Mouse (Mus musculus): ENCODE results near the gene Gm49486. TPM values are rescaled to one million over a fixed set of nuclear protein-coding genes. Genes with fewer than 3 reads are reported as not detected.

The Gm49486 gene
- polyA plus RNA-seq, 1 experiment from 2014 or later = 0.35 TPM

DNA sequence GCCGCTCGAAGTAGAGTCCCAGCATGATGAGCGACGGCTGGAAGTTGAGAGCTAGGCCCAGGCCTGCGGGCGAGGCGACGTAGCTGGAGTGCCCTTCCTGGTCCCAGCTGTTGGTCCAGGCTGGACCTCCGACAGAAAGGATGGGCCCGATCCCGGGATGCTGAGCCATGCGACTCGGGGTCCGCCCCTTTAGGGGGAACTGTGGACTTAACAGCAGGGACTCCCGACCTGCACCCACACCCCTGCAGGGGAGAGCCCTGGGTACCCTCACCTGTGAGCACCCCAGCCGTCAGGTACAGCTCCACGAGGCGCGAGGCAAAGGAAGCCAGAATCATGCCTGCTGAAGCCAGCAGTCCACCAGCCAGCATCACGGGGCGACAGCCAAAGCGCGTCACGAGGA lies 23.4 kb downstream of the Gm49486 start:
- WGBS = 28% methylated on average over 24 of the region's 24 CpGs
- peak overlapping the region; percentile 76 for H3K4me2 ChIP-seq

DNA sequence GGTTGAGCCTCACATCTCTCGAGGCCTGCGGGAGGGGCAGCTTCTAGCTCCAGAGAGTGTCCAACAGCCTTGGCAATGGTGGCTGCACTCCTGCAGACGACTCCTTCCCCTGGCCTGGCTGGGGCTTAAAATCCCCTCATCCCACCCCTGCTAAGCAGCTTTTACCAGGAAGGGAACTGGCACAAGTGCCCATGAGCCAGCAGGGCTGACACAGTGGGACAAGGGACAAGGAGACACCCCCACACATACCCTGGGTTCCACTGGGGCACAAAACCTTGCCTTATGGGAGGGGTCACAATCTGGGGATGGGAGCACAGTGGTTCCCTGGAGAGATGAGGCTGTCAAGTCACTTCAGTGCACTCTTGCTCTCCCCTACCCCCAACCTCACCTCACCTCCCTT lies 25.5 kb downstream of the Gm49486 start, which contains the start of gene Slc16a8:
TSS of gene Slc16a8 (minus strand) at position 101 of the 400 bp plus-strand sequence.
- ATAC-seq (ENCODE audit: extremely low read depth, insufficient number of reproducible peaks, low FRiP score, low TSS enrichment) = no peak
- Histone ChIP-seq H3K9ac (no peak within 1 kb of the TSS), H3K4me3 (no peak within 1 kb of the TSS), H3K9me3 (no peaks in the 10 kb centered on the region), H3K36me3 (peaks cover under 1% of the 10 kb centered on the region), H3K27me3 (replicated peaks) (peaks cover 65% of the 10 kb centered on the region), H3K4me1 (peaks cover 18% of the 10 kb centered on the region), H3K27ac (replicated peaks) (no peak within 1 kb of the TSS), H3K4me2 (no peak within 1 kb of the TSS)
- 21% methylated on average over 3 of the region's 3 CpGs for WGBS

More for the DNA sequence above, 23.4 kb downstream of the Gm49486 start:
- H3K9ac ChIP-seq = peak overlapping the region; percentile 85
- peak overlapping the region; percentile 48 for H3K4me3 ChIP-seq
- H3K27me3 ChIP-seq (replicated peaks) = peaks cover 56% of the 10 kb centered on the region
- peaks cover 18% of the 10 kb centered on the region for H3K4me1 ChIP-seq
- no peak for ATAC-seq (ENCODE audit: extremely low read depth, insufficient number of reproducible peaks, low FRiP score, low TSS enrichment)
- H3K36me3 ChIP-seq = peaks cover 19% of the 10 kb centered on the region
- H3K9me3 ChIP-seq = no peaks in the 10 kb centered on the region
- H3K27ac ChIP-seq (replicated peaks) = no peak overlapping the region

DNA sequence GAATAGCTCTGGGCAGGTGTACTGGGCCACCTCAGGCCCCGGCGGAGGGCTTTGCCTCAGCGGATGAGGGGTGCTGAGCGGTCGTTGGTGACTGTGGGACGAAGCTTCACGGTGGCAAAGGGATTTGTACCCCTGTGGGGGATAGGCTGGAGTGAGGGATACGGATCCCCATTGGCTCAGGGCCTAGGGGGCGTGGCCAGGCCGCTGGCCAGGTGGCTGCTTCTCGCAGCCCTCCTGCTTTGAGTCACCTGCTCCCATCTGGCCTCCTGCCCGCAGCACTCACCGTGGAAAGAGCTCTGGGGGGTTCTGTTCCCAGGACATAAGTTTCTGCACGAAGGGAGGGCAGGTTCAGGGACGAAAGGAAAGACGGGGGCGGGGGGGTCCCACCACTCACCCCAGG lies 29.3 kb downstream of the Gm49486 start:
- Histone ChIP-seq H3K4me3 (no peak overlapping the region), H3K4me1 (peaks cover 26% of the 10 kb centered on the region), H3K9me3 (no peaks in the 10 kb centered on the region), H3K27ac (replicated peaks) (no peak overlapping the region), H3K36me3 (no peaks in the 10 kb centered on the region), H3K27me3 (replicated peaks) (peaks cover 69% of the 10 kb centered on the region), H3K4me2 (no peak overlapping the region), H3K9ac (no peak overlapping the region)
- ATAC-seq (ENCODE audit: extremely low read depth, insufficient number of reproducible peaks, low FRiP score, low TSS enrichment) = no peak
- WGBS = 34% methylated on average over 17 of the region's 17 CpGs

DNA sequence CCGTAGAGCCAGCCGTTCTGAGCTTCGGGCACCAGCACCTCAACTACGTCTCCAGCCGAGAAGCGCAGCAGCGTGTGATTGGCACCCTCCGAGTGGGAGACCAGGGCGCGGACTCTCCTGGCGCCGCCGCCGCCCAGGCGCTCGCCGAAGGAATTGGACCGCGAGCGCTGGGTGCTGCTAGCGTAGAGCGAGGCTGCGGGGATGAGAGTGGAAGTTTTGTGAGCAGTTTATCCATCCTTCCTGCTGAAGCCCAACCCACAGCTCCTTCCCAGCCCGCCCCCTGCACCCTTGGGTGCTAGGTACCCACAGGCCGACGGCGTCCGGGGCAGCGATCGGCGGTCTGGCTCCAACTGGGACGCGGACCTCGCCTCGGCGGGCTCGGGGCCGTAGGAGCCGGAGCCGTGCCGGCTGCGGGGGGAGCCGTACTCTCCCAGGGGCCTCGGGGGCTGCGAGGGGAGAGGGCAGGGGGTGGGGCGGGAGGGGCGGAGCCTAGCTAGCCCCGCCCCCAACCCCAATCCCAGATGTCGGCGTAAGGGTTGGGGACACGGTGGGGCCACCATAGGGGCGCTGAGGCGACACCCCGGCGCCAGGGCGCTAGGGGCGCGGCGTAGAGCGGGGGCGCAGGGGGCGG lies 32.0 kb downstream of the Gm49486 start:
- Histone ChIP-seq H3K4me1 (peaks cover 20% of the 10 kb centered on the region), H3K36me3 (no peaks in the 10 kb centered on the region), H3K27ac (replicated peaks) (peak overlapping the region; percentile 60), H3K27me3 (replicated peaks) (peaks cover 69% of the 10 kb centered on the region), H3K4me3 (peak overlapping the region; percentile 72), H3K4me2 (peak overlapping the region; percentile 98), H3K9me3 (no peaks in the 10 kb centered on the region), H3K9ac (peak overlapping the region; percentile 86)
- WGBS = 2% methylated on average over 53 of the region's 62 CpGs
- peak; percentile 49; the same call in 1 of the 2 replicates for ATAC-seq (ENCODE audit: extremely low read depth, insufficient number of reproducible peaks, low FRiP score, low TSS enrichment)

DNA sequence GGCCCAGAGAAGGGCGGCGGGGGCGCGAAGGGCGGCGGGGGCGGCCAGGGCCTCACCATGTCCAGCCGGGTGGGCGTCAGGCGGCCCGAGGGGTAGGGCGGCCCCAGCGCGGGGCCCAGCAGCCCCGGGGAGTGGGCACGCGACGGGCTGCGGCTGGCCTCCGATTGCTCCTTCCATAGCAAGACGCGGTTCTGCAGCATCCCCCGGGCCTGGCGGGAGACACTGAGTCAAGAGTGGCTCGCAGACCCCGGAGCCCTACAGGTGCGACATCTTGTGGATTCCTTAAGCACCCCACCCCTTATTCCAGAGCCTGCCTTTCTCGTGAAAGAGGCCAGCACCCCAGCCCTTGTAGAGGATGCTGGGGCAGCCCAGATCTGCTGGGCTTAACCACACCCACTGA lies 32.6 kb downstream of the Gm49486 start:
- H3K36me3 ChIP-seq = no peaks in the 10 kb centered on the region
- peaks cover 20% of the 10 kb centered on the region for H3K4me1 ChIP-seq
- WGBS = 0% methylated on average over 24 of the region's 28 CpGs
- H3K9ac ChIP-seq = peak overlapping the region; percentile 86
- H3K4me3 ChIP-seq = peak overlapping the region; percentile 72
- peak overlapping the region; percentile 98 for H3K4me2 ChIP-seq
- ATAC-seq (ENCODE audit: extremely low read depth, insufficient number of reproducible peaks, low FRiP score, low TSS enrichment) = no peak
- H3K27ac ChIP-seq (replicated peaks) = peak overlapping the region; percentile 60
- H3K9me3 ChIP-seq = no peaks in the 10 kb centered on the region
- H3K27me3 ChIP-seq (replicated peaks) = peaks cover 74% of the 10 kb centered on the region

DNA sequence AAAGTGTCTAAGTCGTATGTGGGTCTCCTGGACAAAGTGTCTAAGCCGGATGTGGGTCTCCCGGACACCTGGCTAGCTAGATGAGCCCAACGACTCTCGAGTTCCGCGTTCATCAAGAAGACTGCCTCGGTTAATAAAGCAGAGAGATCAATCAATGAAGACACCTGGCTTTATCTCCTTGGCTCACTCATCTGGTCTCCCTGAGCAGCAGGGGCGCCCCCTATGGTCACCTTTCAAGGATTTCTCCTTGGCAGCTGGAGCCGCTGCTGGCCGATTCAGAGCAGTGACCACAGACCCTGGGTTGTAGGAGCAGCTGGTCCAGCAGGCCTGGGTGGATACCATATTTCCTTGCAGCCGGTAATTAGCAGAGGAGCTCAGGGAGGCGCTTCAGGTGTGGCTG lies 33.2 kb downstream of the Gm49486 start:
- WGBS = 23% methylated on average over 13 of the region's 13 CpGs
- Histone ChIP-seq H3K4me1 (peaks cover 20% of the 10 kb centered on the region), H3K9ac (peak overlapping the region; percentile 86; the same call in 1 of the 2 replicates), H3K27ac (replicated peaks) (peak overlapping the region; percentile 60), H3K4me3 (peak overlapping the region; percentile 72; the same call in 1 of the 2 replicates), H3K27me3 (replicated peaks) (peaks cover 80% of the 10 kb centered on the region), H3K4me2 (peak overlapping the region; percentile 98), H3K9me3 (no peaks in the 10 kb centered on the region), H3K36me3 (no peaks in the 10 kb centered on the region)
- no peak for ATAC-seq (ENCODE audit: extremely low read depth, insufficient number of reproducible peaks, low FRiP score, low TSS enrichment)

DNA sequence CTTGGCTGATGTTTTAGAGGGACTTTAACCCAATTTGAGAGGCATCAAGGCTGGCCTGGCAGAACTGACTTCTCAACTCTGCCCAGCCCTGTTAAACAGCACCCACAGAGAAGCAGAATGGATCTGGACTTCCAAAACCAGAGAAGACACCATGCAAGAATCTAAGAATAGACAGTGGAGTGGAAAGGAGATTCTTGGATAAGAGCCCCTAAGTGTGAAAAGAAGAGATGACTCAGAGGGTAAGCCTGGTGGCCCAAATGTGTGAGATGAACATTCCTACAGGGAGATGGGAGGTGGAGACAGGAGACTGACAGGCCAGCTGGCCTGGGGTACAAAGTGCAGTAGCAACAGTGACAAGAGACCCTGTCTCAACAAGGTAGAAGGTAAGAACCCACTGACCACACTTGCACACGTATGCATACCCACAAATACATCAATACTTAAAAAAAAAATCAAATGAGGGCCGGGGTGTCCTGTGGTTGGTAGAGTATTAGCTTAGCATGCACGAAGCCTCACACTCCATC lies 33.7 kb downstream of the Gm49486 start:
- peaks cover 20% of the 10 kb centered on the region for H3K4me1 ChIP-seq
- peak overlapping the region; percentile 60 for H3K27ac ChIP-seq (replicated peaks)
- peak overlapping the region; percentile 98 for H3K4me2 ChIP-seq
- no peaks in the 10 kb centered on the region for H3K36me3 ChIP-seq
- H3K9ac ChIP-seq = 0 out of 2 replicates have a peak overlapping the region, but pooled peaks have one; percentile 11
- no peak overlapping the region for H3K4me3 ChIP-seq
- no peaks in the 10 kb centered on the region for H3K9me3 ChIP-seq
- no peak for ATAC-seq (ENCODE audit: extremely low read depth, insufficient number of reproducible peaks, low FRiP score, low TSS enrichment)
- peaks cover 84% of the 10 kb centered on the region for H3K27me3 ChIP-seq (replicated peaks)
- 80% methylated on average over 3 of the region's 3 CpGs for WGBS

DNA sequence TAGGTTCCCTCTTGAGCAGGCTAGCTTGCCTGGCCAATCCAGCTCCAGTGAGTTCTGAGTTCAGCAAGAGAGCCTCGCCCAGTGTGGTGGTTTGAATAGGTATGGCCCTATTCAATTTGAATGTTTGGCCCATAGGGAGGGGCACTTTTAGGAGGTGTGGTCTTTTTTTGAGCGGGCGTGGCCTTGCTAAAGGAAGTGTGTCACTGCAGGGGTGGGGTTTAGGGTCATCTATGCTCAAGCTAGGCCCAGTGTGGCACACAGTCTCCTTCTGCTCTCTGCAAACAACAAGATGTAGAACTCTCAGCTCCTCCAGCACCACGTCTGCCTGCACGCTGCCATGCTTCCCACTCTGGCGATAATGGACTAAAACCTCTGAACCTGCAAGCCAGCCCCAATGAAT lies 34.5 kb downstream of the Gm49486 start:
- no peaks in the 10 kb centered on the region for H3K9me3 ChIP-seq
- no peak for ATAC-seq (ENCODE audit: extremely low read depth, insufficient number of reproducible peaks, low FRiP score, low TSS enrichment)
- WGBS = 90% methylated on average over 6 of the region's 6 CpGs
- H3K27ac ChIP-seq (replicated peaks) = 0 out of 2 replicates have a peak overlapping the region, but pooled peaks have one; percentile 2
- H3K9ac ChIP-seq = no peak overlapping the region
- H3K27me3 ChIP-seq (replicated peaks) = peaks cover 93% of the 10 kb centered on the region
- H3K4me3 ChIP-seq = no peak overlapping the region
- peaks cover 20% of the 10 kb centered on the region for H3K4me1 ChIP-seq
- no peak overlapping the region for H3K4me2 ChIP-seq
- H3K36me3 ChIP-seq = no peaks in the 10 kb centered on the region

DNA sequence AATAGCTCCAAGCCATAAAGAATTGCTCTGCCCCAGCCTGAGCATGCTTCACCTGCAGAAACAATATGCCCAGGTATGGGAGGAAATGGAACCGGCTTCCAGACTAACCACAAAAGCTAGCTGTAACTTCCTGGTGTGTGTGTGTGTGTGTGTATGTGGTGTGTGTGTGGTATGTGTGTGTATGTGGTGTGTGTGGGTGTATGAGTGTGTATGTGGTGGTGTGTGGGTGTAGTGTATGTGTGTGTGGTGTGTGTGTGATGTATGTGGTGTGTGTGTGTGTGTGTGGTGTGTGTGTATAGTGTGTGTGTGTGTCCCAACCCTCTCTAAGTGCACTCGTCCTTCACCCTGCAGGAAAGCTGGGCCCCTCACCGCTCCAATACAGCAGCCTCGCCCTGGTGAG lies 36.2 kb downstream of the Gm49486 start:
- H3K4me3 ChIP-seq = no peak overlapping the region
- no peak overlapping the region for H3K27ac ChIP-seq (replicated peaks)
- no peaks in the 10 kb centered on the region for H3K36me3 ChIP-seq
- WGBS = 52% methylated on average over 4 of the region's 4 CpGs
- H3K9me3 ChIP-seq = no peaks in the 10 kb centered on the region
- ATAC-seq (ENCODE audit: extremely low read depth, insufficient number of reproducible peaks, low FRiP score, low TSS enrichment) = no peak
- H3K4me1 ChIP-seq = peaks cover 20% of the 10 kb centered on the region
- peaks cover 84% of the 10 kb centered on the region for H3K27me3 ChIP-seq (replicated peaks)
- H3K4me2 ChIP-seq = no peak overlapping the region
- no peak overlapping the region for H3K9ac ChIP-seq

DNA sequence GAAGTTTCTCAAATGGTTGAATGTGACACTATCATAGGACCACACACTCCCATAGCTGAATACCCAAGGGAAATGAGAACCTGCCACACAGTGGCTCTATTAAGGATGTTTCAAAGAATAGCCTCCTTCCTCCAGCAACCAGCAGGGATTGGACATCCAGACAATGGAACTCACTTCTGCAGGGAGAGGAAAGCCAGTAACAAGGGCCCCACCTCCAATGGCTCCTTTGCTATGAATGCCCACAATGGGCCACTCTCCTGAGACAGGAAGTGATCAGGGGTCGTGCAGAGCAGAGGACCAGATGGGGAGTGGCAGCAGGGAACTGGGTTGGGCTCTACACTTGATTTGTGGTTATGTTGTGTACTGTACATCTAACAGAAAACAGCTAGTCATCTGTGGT lies 39.3 kb downstream of the Gm49486 start:
- H3K9ac ChIP-seq = no peak overlapping the region
- H3K9me3 ChIP-seq = no peaks in the 10 kb centered on the region
- H3K36me3 ChIP-seq = no peaks in the 10 kb centered on the region
- no peak overlapping the region for H3K4me3 ChIP-seq
- ATAC-seq (ENCODE audit: extremely low read depth, insufficient number of reproducible peaks, low FRiP score, low TSS enrichment) = no peak
- no peak overlapping the region for H3K4me2 ChIP-seq
- 26% methylated on average over 1 of the region's 1 CpGs for WGBS
- H3K27ac ChIP-seq (replicated peaks) = no peak overlapping the region
- peaks cover 68% of the 10 kb centered on the region for H3K27me3 ChIP-seq (replicated peaks)
- H3K4me1 ChIP-seq = peaks cover 10% of the 10 kb centered on the region

DNA sequence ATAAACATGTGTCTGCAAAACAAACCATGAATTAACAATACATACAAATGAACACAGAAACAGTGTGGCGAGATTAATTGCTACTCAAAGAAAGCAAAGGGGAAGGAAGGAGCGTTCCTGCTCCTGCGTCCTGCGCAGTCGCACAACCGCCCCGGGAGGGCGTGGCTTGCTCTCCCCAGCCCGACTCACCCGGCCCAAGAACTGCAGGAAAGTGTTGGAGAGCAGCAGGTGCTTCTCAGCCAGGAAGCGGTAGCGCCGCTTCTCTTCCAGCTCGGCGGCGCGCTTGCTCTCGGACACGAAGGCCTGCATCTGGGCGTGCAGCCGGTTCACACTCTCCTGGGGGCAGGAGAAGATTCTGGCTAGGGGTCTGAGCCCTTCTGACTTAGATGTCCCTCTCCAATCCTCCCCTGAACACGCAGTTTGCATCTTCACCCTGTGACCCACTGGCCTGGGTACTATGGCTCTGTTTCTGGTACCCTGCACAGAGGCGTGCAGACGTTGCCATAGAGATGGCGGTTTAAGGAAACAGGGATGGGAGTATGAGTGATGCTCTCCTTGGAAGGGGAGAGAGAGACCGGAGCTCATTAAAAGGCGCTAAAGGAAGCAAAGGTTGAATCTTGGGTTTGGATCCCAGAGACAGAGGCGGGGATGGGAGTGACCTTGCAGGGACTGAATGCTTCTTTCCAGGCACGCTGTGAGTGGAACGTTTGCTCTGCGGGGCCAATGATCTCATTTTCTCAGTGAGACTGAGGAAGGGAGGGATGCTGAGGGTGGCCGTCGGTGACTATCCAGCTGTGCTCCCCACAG lies 41.3 kb downstream of the Gm49486 start:
- Histone ChIP-seq H3K9me3 (no peaks in the 10 kb centered on the region), H3K27ac (replicated peaks) (no peak overlapping the region; the same call in 1 of the 2 replicates), H3K27me3 (replicated peaks) (peaks cover 52% of the 10 kb centered on the region), H3K9ac (peak overlapping the region; percentile 79), H3K4me2 (peak overlapping the region; percentile 78), H3K36me3 (no peaks in the 10 kb centered on the region), H3K4me3 (peak overlapping the region; percentile 46), H3K4me1 (peaks cover 10% of the 10 kb centered on the region)
- ATAC-seq (ENCODE audit: extremely low read depth, insufficient number of reproducible peaks, low FRiP score, low TSS enrichment) = no peak; the same call in 1 of the 2 replicates
- 2% methylated on average over 33 of the region's 33 CpGs for WGBS

Measured in heart, embryonic 13.5 days (tissue).